Mouse (Mus musculus) brain, adult 2 months (tissue): ENCODE measurements around the gene Foxd2.

Experiments
- DNase-seq: peaks from one replicate; pipeline ENCODE4 v3.0.0; 2011; ENCODE audit warnings: low read depth, low spot score

The Foxd2 gene

GRCm38 (mm10) chr4:114908829-114909601, at the start of gene Foxd2:
Foxd2 (minus strand) TSS chr4:114908873.
- DNase-seq: peak; percentile 62

DNA sequence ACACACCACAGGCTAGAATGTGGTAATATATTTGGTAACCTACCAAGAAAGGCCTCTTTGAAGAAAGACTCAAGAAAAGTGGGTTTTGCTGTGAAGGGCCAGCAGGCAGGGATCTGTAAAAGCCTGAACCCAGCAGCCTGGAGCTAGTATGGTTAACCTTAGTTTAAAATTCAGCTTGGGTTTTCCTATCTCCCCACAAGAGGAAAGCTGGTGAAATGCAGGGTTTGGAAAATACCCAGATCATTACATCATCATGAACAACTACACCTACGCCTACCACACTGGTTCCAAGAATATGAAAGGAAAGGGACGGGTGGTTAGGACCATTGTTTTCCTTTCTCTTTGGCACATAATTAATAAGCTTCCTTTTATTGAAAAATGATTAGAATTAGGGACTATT, 49.6 kb upstream of the Foxd2 start:
- peak; percentile 45 for DNase-seq

DNA sequence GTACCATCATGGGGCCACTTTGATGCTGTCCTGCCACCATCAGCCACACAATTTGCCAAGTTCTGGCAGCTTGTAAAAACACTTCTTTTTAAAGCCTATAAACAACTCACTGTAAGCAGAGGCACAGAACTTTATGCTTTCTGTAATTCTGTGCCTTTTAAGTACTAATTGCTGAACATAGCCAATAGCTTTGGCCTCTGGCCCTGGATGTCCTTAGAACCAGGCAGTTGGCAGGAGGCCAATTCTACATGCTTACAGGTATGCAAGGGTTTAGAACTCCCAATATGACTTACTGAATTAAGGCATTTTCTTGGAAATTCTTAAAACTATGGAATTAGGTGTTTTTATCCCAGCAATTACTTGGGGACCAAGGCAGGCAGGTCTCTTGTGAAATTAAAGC, 48.7 kb upstream of the Foxd2 start:
- peak; percentile 13 for DNase-seq

- no peak for DNase-seq
These were observed 44.5 kb upstream of the Foxd2 start for GRCm38 (mm10) chr4:114953172-114953571.

- no peak for DNase-seq
These were observed 39.3 kb upstream of the Foxd2 start for GRCm38 (mm10) chr4:114947852-114948481.

- peak; percentile 72 for DNase-seq
These were observed 38.7 kb upstream of the Foxd2 start for GRCm38 (mm10) chr4:114947395-114947794.

DNA sequence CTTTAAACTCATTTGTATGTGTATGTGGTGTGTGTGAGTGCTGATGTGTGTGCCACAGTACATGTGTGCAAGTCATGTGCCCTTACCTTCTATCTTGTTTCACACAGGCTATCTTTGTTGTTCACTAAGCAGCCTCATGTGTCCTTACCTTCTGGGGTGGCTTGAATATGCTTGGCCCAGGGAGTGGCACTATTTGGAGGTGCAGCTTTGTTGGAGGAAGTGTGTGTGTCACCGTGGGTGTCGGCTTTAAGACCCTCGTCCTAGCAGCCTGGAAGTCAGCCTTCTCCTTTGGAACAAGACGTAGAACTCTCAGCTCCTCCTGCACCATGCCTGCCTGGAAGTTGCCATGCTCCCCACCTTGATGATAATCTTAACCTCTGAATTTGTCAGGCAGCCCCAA, 37.7 kb upstream of the Foxd2 start:
- no peak for DNase-seq

- no peak for DNase-seq
These were observed 36.3 kb upstream of the Foxd2 start for GRCm38 (mm10) chr4:114945021-114945420.

DNA sequence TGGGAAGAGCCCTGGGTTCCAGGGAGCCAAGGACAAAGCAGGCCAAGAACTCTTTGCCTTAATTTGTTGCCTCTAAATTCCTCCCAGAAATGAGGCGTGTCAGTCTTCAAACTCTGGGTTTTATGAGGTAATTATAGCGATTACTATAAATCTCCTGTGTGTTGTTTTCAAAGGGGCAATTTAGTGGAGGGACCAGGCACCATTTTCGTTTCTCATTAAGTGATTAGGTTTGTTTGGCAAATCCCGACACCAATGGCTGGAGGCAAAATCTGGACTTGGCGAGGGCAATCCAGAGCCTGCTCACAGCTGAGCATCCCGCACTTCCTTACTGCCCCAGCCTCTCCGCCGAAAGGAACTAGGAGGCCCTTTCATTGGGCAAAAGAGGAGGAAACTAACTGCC, 33.9 kb upstream of the Foxd2 start:
- no peak for DNase-seq

- no peak for DNase-seq
These were observed 33.4 kb upstream of the Foxd2 start for GRCm38 (mm10) chr4:114942112-114942511.

GRCm38 (mm10) chr4:114941311-114941710, 32.6 kb upstream of the Foxd2 start:
- no peak for DNase-seq

DNA sequence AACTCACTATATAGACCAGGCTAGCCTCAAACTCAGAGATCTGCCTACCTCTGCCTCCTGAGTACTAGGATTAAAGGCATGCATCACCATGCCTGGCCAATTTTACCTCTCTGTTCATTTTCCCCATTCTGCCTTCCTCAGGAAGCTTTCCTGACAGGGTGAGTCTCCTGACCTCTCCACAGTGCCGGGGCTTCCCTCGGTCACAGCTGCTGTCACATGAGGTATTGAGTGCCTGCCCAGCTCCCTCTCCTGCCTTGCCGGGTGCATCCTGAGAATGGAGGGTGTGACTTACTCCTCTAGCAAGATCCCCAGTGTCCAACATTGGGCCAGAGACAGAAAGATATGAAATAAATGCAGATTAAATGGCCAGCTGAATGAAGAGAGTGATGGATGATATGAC, 29.6 kb upstream of the Foxd2 start:
- no peak for DNase-seq

GRCm38 (mm10) chr4:114937459-114938047, 28.9 kb upstream of the Foxd2 start:
- DNase-seq: peak; percentile 76

- peak; percentile 14 for DNase-seq
These were observed 25.5 kb upstream of the Foxd2 start for GRCm38 (mm10) chr4:114934188-114934587.

GRCm38 (mm10) chr4:114932747-114933146, 24.1 kb upstream of the Foxd2 start:
- peak; percentile 59 for DNase-seq

DNA sequence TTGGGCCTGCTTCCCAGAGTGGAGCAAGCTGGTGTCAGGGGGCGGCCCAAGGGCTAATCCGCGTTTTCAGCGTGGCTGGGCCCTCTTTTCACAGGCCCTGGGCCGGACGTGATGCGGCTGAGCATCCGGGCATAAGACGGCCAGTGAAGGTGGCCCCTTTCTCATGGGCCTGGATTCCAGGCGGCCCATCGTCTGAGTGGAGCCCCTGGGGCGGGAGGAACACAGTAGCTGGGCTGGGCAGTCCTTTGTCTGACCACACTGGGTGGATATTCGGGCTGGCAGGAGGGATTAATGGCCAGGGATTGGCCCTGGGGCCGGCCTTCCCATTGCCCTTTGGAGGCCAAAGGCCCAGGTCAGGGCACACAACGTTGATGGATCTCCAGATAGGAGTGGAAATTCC, 20.5 kb upstream of the Foxd2 start:
- DNase-seq: no peak

GRCm38 (mm10) chr4:114925917-114926312, 17.2 kb upstream of the Foxd2 start, which contains the start of gene Foxe3:
Foxe3 (minus strand) TSS chr4:114926013.
- no peak for DNase-seq

- no peak for DNase-seq
These were observed 16.6 kb upstream of the Foxd2 start for GRCm38 (mm10) chr4:114924971-114925916.

GRCm38 (mm10) chr4:114917091-114917490, 8.4 kb upstream of the Foxd2 start:
- DNase-seq: peak; percentile 58

DNA sequence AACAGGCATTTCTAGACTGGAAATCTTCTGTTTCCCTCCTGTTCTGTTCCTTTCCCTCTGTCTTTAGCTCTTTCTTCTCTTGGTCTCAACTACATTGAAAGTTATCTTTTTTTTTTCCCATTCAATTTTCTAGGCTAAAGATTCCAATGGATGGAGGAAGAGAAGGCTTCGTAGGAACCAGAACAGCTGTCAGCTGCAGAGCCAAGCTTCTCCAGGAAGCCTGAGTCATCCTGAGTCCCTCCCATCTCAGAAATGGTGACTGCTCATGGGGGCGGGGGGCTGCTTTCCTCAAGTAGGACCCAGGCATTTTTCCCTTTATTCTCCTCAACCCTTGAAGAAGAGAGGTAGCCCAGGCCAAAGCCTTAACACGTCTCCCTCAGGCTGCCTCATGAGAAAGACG, 7.4 kb upstream of the Foxd2 start:
- no peak for DNase-seq

DNA sequence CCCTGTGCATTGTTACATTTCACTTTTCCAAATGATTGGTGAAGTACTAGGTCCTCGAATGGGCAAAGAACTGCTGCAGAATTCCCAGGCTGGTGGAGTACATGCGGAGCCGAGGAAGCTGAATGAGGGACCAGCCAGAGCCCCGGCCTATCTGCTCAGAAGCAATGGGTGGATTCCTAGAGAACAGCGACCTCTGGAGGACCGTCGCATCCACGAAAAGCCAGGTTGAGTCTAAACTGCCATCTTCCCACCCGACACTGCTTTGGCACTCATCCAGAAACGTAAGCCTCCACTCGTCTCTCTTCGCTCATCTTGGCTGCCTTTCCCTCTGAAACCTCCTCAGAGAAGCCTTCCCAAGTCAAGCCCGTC, 4.9 kb upstream of the Foxd2 start:
- peak; percentile 52 for DNase-seq
